Mouse (Mus musculus): ENCODE results near the gene Slc25a23. TPM values are rescaled to one million over a fixed set of nuclear protein-coding genes. Genes with fewer than 3 reads are reported as not detected.

The Slc25a23 gene
- polyA plus RNA-seq, 1 experiment from 2014 or later, result 12.7 TPM

GRCm38 (mm10) chr17:56995046-56995445 lies 64.6 kb downstream of the Slc25a23 start:
- Histone ChIP-seq H3K4me1 (ENCODE audit: insufficient read depth) (peaks cover 15% of the 10 kb centered on the region), H3K9ac (replicated peaks) (no peak overlapping the region), H3K9me3 (ENCODE audit: low read length) (no peaks in the 10 kb centered on the region), H3K4me3 (ENCODE audit: low read depth, low read length) (no peak overlapping the region), H3K36me3 (replicated peaks; ENCODE audit: insufficient read depth, low read length) (peaks cover 42% of the 10 kb centered on the region), H3K27me3 (ENCODE audit: insufficient read depth, low read length) (no peaks in the 10 kb centered on the region), H3K4me2 (ENCODE audit: low read depth, low read length) (no peak overlapping the region), H3K27ac (ENCODE audit: low read depth) (no peak overlapping the region)
- TF ChIP-seq CTCF (IDR thresholded peaks at IDR 0.05; ENCODE audit: low read depth), result no peak
- TF ChIP-seq EP300 (IDR thresholded peaks at IDR 0.05; ENCODE audit: low read depth), result no peak
- 82% methylated on average over 8 of the region's 8 CpGs for WGBS (ENCODE audit: insufficient replicate concordance)
- no peak for DNase-seq
- ATAC-seq, result no peak

Other genes with a start within 250 kb of the Slc25a23 start
- 3.1 and 3.6 TPM in 2 replicates for gene Rfx2, start 228.8 kb downstream of the Slc25a23 start, polyA plus RNA-seq (2015; fragmentation: Nextera tagmentation; extraction: Ambion mirVana)
- not detected in 2 replicates for gene Acsbg2, start 185.4 kb downstream of the Slc25a23 start, polyA plus RNA-seq (2015; fragmentation: Nextera tagmentation; extraction: Ambion mirVana)
- gene 1700061G19Rik, start 184.4 kb downstream of the Slc25a23 start, polyA plus RNA-seq (2015; fragmentation: Nextera tagmentation; extraction: Ambion mirVana), result 0.04 TPM in 1 of 2 replicates, not detected in the other
- gene Mllt1, start 124.4 kb downstream of the Slc25a23 start, polyA plus RNA-seq (2015; fragmentation: Nextera tagmentation; extraction: Ambion mirVana), result 4.6 and 4.8 TPM in 2 replicates
- not detected in 2 replicates for gene Acer1, start 77.7 kb downstream of the Slc25a23 start, polyA plus RNA-seq (2015; fragmentation: Nextera tagmentation; extraction: Ambion mirVana)
- 68.2 and 71.3 TPM in 2 replicates for gene Clpp, start 69.6 kb downstream of the Slc25a23 start, polyA plus RNA-seq (2015; fragmentation: Nextera tagmentation; extraction: Ambion mirVana)
- gene Alkbh7, start 62.5 kb downstream of the Slc25a23 start, polyA plus RNA-seq (2015; fragmentation: Nextera tagmentation; extraction: Ambion mirVana), result 22.9 and 23.9 TPM in 2 replicates
- not detected in 2 replicates for gene Pspn, start 59.8 kb downstream of the Slc25a23 start, polyA plus RNA-seq (2015; fragmentation: Nextera tagmentation; extraction: Ambion mirVana)
- gene Gtf2f1, start 48.6 kb downstream of the Slc25a23 start, polyA plus RNA-seq (2015; fragmentation: Nextera tagmentation; extraction: Ambion mirVana), result 26.7 and 31.3 TPM in 2 replicates
- 0.09 and 0.18 TPM in 2 replicates for gene Gm17949, start 48.4 kb downstream of the Slc25a23 start, polyA plus RNA-seq (2015; fragmentation: Nextera tagmentation; extraction: Ambion mirVana)
- gene Khsrp, start 28.3 kb downstream of the Slc25a23 start, polyA plus RNA-seq (2015; fragmentation: Nextera tagmentation; extraction: Ambion mirVana), result 14.6 and 16.6 TPM in 2 replicates
- gene Slc25a41, start 18.2 kb downstream of the Slc25a23 start, polyA plus RNA-seq (2015; fragmentation: Nextera tagmentation; extraction: Ambion mirVana), result not detected in 2 replicates
- 33.0 and 39.9 TPM in 2 replicates for gene Crb3, start 758 bp downstream of the Slc25a23 start, polyA plus RNA-seq (2015; fragmentation: Nextera tagmentation; extraction: Ambion mirVana)
- 3.5 and 4.9 TPM in 2 replicates for gene Dennd1c, start 18.7 kb upstream of the Slc25a23 start, polyA plus RNA-seq (2015; fragmentation: Nextera tagmentation; extraction: Ambion mirVana)
- gene Tubb4a, start 27.9 kb upstream of the Slc25a23 start, polyA plus RNA-seq (2015; fragmentation: Nextera tagmentation; extraction: Ambion mirVana), result 0.23 and 0.30 TPM in 2 replicates
- 0.21 and 0.56 TPM in 2 replicates for gene Tnfsf9, start 45.5 kb upstream of the Slc25a23 start, polyA plus RNA-seq (2015; fragmentation: Nextera tagmentation; extraction: Ambion mirVana)
- not detected in 2 replicates for gene Cd70, start 89.9 kb upstream of the Slc25a23 start, polyA plus RNA-seq (2015; fragmentation: Nextera tagmentation; extraction: Ambion mirVana)
- gene Tnfsf14, start 134.3 kb upstream of the Slc25a23 start, polyA plus RNA-seq (2015; fragmentation: Nextera tagmentation; extraction: Ambion mirVana), result 1.7 and 1.9 TPM in 2 replicates
- 1,136 and 1,364 TPM in 2 replicates for gene C3, start 168.3 kb upstream of the Slc25a23 start, polyA plus RNA-seq (2015; fragmentation: Nextera tagmentation; extraction: Ambion mirVana)
- gene Gpr108, start 188.6 kb upstream of the Slc25a23 start, polyA plus RNA-seq (2015; fragmentation: Nextera tagmentation; extraction: Ambion mirVana), result 9.0 and 9.2 TPM in 2 replicates
- 9.3 TPM in 2 replicates for gene Trip10, start 189.6 kb upstream of the Slc25a23 start, polyA plus RNA-seq (2015; fragmentation: Nextera tagmentation; extraction: Ambion mirVana)
- gene Vav1, start 219.2 kb upstream of the Slc25a23 start, polyA plus RNA-seq (2015; fragmentation: Nextera tagmentation; extraction: Ambion mirVana), result 13.1 and 14.1 TPM in 2 replicates